Mouse (Mus musculus): ENCODE data around the gene Plac1.

The Plac1 gene

DNA sequence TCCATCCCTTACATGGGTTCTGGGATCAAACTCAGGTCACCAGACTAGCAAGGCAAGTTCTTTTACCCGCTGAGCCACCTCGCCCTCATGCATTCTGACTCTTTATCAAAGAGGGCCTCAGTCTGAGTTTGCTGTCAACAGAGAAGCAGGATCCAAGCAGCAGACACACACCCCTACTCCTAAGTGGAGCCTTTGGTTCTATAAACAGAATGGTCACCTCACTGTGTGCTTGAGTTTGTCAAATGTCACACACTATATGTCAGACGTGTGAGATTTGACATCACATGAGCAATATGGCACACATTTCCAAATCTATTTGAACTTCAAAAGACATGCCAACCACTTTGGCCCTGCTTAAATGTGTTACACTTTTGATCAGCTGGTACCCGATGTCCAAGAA, 42.2 kb downstream of the Plac1 start:
- no peak for DNase-seq (ENCODE audit: low spot score)

DNA sequence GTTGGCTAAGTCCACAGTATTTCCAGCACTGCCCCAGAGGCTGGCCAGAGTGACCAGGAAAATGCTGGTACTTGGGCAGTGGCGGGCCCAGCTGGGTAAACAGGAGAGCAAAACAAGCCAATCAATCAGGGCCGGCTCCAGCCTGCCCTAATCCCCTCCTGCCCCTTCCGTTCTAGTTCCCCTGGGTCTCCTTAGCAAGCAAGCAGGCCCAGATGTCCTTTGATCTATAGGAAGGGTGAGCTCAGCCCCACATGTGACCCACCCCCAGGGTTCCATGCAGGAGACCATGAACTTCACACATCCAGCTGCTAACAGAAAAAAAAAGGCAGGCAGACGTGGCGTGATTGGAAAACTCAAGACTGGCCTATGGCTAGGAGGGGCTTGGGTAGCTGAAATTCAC, 43.5 kb downstream of the Plac1 start:
- DNase-seq (ENCODE audit: low spot score): no peak

DNA sequence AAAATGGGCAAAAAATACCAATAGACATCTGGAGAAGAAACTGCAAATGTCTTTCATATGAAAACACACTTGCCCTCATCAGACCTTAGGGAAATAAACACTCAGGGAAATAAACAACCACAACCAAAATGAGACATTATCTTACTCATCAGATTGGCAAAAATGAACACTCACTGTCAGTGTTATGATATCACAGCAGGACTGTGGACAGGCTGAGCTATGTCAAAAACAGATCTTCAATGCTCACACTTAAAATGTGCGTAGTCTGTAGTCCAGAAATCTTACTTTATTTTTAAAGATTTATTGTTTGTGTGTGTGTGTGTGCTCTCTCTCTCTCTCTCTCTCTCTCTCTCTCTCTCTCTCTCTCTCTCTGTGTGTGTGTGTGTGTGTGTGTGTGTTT, 51.2 kb downstream of the Plac1 start:
- DNase-seq (ENCODE audit: low spot score): no peak

GRCm38 (mm10) chrX:53179801-53180200, 60.1 kb downstream of the Plac1 start:
- DNase-seq (ENCODE audit: low spot score): no peak

DNA sequence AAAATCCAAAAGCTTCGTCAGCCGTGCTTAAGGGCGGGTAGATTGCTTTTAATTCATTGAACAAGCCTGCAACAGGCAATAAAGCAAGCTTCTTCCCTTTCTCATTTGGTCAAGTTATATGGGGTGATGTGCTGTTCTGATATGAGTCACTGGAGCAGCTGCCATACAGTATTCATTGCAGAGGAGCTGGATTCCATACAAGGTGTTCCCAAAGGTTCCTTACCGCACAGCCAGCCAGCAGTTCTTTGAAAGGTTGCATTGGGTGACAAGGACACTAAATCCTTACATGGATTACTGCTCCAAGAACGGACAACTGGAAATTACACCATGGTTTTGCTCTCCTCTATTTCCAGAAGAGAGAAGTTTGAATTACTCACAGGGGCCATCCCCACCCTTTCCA, 63.6 kb downstream of the Plac1 start:
- no peak for DNase-seq (ENCODE audit: low spot score)

GRCm38 (mm10) chrX:53168623-53169022, 71.3 kb downstream of the Plac1 start:
- no peak for DNase-seq (ENCODE audit: low spot score)

DNA sequence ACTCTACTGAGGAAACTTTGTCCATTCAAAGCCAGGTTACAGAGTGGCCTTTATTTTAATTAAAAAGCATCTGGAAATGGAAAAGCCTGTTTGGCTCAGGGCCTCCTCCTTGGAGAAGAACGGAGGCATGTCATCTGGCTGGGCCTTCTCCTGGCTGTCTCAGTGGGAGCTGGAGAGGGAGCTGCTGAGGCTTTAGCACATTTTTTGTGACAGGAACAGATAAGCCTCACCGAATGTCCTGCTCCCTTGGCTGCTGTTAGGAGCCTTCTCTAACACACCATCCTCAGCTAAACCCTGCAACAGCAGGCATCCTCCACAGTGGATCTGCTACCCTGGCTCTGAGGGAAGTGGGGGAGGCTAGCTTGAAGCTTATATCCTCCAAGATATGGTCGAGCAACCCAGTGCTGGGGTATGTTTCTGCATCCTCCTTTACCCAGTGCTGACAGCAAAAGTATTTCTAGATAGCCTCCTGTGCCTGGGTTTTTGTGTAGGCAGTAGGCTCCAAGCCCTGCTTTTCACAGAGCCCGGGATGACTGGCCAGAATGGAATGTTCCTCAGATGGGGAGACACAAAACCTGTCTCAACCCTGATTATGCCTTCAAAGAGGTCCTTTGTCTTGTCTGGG, 72.9 kb downstream of the Plac1 start:
- DNase-seq (ENCODE audit: low spot score): peak; percentile 6

GRCm38 (mm10) chrX:53166251-53166900, 73.5 kb downstream of the Plac1 start:
- no peak for DNase-seq (ENCODE audit: low spot score)

- DNase-seq (ENCODE audit: low spot score): no peak
Observed at GRCm38 (mm10) chrX:53162589-53162988, 77.3 kb downstream of the Plac1 start.

DNA sequence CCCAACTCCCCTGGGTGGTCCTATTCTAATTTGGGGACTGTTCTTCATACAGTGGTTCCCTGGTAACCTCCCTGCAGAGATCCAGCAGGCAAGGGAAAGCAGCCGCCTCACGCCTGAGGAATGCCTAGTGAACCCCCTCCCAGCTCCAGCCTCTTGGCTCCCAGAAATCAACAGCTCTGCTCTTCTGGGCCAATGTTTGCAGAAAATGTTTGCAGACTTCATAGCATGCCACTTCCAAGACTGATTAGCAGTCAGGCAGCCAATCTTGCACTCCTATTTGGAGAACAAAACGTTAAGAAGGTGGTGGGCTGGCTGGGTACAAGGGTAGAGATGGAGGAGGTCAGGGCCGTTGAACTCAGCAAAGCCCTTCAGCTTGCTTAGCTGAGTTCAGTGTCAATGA, 78.3 kb downstream of the Plac1 start:
- DNase-seq (ENCODE audit: low spot score): no peak

DNA sequence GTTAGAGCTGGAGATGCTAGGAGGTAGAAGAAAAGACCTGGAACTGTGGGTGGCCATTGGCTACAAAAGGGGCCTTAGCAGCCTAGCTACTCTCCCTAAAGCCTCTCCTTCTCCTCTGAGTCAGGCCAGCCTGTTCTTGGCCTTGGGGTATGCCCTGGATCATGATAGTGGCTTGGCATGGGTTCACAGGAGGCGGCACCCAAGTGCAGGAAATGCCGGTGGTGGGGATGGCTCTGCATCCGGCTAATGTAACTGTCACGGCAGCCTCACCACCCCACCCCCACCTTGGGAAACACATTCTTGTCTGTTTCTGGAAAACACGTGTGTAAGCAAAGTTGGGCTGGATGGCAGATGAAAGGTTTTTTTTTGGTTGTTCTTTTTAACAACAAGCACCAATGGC, 78.8 kb downstream of the Plac1 start:
- DNase-seq (ENCODE audit: low spot score): peak; percentile 37

- DNase-seq (ENCODE audit: low spot score): no peak
Observed at GRCm38 (mm10) chrX:53148039-53148438, 91.9 kb downstream of the Plac1 start.

DNA sequence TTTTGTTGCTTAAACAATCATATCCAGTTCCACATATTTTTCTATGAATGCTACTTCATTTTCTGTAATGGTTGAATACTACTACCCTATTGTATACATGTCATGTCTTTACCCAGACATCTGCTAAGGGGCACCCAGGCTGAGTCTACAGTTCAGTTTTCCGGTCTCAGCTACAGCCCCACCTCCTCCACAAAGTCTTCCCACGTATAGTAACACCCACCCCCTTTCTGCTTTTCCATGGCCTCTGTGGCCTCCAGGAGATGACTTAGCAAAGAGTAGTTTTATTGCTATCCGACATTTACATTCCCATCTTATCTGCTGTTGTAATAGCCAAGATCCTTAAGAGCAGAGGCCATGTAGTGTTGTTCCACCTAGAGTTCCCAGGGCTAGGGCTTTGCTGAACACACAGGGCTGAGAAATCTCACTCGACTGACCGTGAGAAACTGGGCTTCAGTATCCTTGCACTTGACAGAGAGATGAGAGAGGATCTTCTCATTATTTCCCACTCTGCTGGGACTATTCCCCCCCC, 93.5 kb downstream of the Plac1 start:
- DNase-seq (ENCODE audit: low spot score): no peak

DNA sequence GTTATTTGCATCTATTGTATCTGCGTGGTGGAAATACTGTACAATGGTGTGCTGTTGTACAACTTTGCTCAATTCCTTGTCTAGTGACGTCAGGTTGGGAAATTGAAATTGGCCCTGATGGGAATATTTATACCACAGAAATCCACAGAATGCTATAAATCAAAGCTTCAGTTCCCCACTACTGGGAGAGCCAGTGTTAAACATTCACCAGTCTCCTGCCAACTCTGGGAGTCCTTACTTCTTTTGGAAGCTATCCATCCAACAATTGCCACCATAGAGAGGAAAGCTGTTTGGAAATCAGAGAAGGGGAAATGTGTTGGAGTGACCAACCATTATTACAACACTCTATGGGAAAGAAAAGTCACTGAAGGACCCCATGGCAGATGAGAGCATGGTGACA, 100.3 kb downstream of the Plac1 start:
- no peak for DNase-seq (ENCODE audit: low spot score)

DNA sequence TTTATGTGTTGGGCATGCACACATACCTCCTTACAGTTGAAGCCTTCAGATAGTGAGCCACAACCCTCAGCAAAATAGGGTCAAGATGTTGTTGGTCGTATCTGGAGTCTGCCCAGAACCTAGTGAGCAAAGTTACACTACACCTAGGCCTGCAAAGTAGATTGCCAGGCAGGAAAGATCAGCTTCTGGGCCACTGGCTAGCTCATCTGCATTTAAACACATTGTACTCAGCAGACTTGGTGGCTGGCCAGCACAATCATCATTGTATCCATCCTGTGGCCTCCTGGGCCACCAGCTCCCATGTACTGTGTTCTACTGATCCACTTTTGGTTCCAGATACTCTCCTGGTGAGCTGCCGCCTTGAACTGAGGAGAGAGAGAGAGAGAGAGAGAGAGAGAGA, 102.8 kb downstream of the Plac1 start:
- DNase-seq (ENCODE audit: low spot score): peak; percentile 13

DNA sequence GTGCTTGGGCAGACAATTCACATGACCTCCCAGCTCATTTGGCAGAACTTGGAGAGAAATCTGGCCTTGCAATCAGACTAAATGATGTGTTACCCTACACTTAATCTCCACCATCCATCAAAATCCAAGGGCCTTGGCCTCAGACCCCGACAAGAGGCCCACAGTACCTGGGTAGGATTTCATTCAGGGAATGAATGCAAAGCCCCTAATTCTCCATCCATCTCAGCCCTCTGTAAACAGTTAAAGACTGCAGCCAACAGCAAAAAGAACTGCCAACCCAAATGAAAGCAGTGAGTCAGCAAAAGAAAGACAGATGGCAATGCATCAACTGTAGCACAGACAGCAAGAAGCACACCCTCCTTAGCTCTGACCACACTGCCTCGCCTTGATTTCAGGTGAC, 110.4 kb downstream of the Plac1 start:
- DNase-seq (ENCODE audit: low spot score): no peak

- no peak for DNase-seq (ENCODE audit: low spot score)
Observed at GRCm38 (mm10) chrX:53126492-53127033, 113.3 kb downstream of the Plac1 start.

DNA sequence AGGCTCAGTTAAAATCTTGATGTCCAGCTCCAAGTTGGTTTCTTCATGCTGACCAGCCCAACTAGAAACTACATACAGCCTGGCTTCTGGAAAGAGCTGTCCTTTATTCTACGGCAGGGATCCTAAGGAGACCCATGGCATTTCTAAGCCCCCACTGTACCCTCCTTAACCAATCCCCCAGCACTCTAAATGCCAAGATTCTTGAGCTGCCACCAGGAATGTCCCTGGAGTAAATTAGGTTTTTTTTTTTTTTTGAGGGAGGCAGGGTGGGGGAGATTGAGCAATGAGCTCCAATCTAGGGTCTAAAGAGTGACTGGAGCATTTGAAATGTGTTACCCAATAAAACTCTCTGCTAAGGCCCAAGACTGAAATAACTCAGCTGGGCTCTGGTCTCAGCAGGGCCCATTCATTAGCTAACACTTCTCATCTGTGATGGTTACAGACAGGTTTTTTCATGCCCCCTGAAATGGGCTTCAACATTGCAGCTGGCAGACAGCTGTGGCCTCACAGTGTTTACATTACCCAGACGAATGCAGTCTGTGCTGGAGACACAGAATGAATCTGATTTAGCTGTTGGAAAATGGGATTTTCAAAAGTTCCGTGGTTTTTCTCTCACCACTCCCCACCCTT, 114.0 kb downstream of the Plac1 start:
- DNase-seq (ENCODE audit: low spot score): no peak

GRCm38 (mm10) chrX:53123562-53123961, 116.3 kb downstream of the Plac1 start:
- DNase-seq (ENCODE audit: low spot score): no peak

GRCm38 (mm10) chrX:53118631-53119030, 121.3 kb downstream of the Plac1 start:
- DNase-seq (ENCODE audit: low spot score): peak; percentile 11

DNA sequence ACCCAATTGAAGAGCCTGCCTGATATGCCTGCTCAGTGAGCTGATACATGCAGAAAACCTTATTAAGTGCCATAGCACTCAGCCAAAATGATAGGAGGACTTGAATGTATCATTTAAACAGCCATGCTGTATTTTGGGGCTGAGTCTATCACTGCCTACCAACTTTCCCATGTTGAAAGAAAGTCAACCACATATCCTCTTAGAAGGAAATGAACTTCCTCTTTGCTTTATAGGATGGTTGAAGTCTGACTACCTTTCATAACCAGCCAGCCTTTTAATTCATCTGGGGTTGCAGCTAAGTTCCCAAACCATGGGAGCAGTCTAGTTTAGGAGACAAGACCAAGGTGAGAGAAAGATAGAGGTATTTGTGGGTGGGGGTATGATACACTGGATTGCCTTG, 121.9 kb downstream of the Plac1 start:
- DNase-seq (ENCODE audit: low spot score): no peak

DNA sequence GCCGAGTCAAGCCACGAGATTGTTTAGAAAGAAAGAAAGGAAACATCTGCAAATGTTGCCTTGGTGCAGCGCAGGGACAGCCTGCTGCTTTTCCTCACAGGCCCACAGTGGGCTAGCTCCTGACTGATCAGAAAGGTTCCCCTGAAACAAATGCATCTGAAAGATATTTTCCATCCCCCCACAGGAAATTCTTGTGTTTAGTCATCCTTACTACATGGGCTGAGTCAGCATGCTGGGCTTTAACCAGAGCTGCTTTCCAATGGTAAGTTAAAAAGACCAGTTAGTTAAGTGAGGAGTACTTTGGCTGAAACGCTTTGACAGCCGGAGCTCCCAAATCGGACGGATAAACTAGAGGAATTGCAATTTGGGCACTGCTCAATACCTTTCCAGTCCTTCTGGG, 124.9 kb downstream of the Plac1 start:
- DNase-seq (ENCODE audit: low spot score): no peak

- DNase-seq (ENCODE audit: low spot score): no peak
Observed at GRCm38 (mm10) chrX:53110142-53110541, 129.8 kb downstream of the Plac1 start.
